Mouse (Mus musculus): ENCODE results near the gene Tmem107. TPM values are rescaled to one million over a fixed set of nuclear protein-coding genes. Genes with fewer than 3 reads are reported as not detected.

Gene Tmem107
- total and polyA plus RNA-seq, 3 experiments = 22.6 to 31.3 (median 30.1) TPM

GRCm38 (mm10) chr11:69121001-69121740 is 50.6 kb downstream of the Tmem107 start:
- no peak for DNase-seq (ENCODE audit: extremely low read depth)
- H3K36me3 ChIP-seq (replicated peaks in 1 of 2; ENCODE audit: control insufficient read depth in 1 of 2, insufficient read depth in 1 of 2, low read length in 1 of 2) = no peaks in the 10 kb centered on the region
- peaks cover 3 to 45% of the 10 kb centered on the region in 2 experiments for H3K4me1 ChIP-seq (ENCODE audit: control insufficient read depth in 1 of 2, insufficient read depth in 2 of 2)
- H3K9me3 ChIP-seq (replicated peaks; ENCODE audit: low read length) = no peaks in the 10 kb centered on the region
- peak overlapping the region; percentile 68; the same call in 1 of the 2 replicates for H3K9ac ChIP-seq (ENCODE audit: insufficient read depth, low read depth)
- H3K4me2 ChIP-seq (ENCODE audit: insufficient read depth, low read depth, poor library complexity, severe bottlenecking) = peak overlapping the region; percentile 78
- no peak for TF ChIP-seq JUN (IDR thresholded peaks at IDR 0.05; ENCODE audit: insufficient read depth, low read depth, low read length)
- TF ChIP-seq TBP (conservative IDR thresholded peaks at IDR 0.05; ENCODE audit: low read depth, low read length) = no peak
- TF ChIP-seq MAFK (IDR thresholded peaks at IDR 0.05; ENCODE audit: insufficient replicate concordance, low read length) = no peak
- TF ChIP-seq NRF1 (IDR thresholded peaks at IDR 0.05; ENCODE audit: low read depth, low read length) = 0 out of 2 replicates have a peak, but pooled peaks have one; percentile 22
- TF ChIP-seq CHD1 (IDR thresholded peaks at IDR 0.05; ENCODE audit: low read depth, low read length) = no peak
- 0 out of 2 replicates have a peak, but pooled peaks have one; percentile 35 for TF ChIP-seq MAX (IDR thresholded peaks at IDR 0.05; ENCODE audit: low read length)
- 0 out of 2 replicates have a peak, but pooled peaks have one; percentile 37 for TF ChIP-seq MYC (IDR thresholded peaks at IDR 0.05; ENCODE audit: low read depth, low read length)
- TF ChIP-seq MXI1 (IDR thresholded peaks at IDR 0.05; ENCODE audit: low read depth, low read length) = 0 out of 2 replicates have a peak, but pooled peaks have one; percentile 39
- no peak for TF ChIP-seq IRF4 (IDR thresholded peaks at IDR 0.05; ENCODE audit: low read depth, low read length)
- no peak for TF ChIP-seq RCOR1 (conservative IDR thresholded peaks at IDR 0.05; ENCODE audit: low read depth, low read length)
- no peak for TF ChIP-seq USF1 (IDR thresholded peaks at IDR 0.05; ENCODE audit: low read depth, low read length)
- TF ChIP-seq ZMIZ1 (IDR thresholded peaks at IDR 0.05; ENCODE audit: low read depth, low read length) = no peak
- no peak for TF ChIP-seq ETS1 (conservative IDR thresholded peaks at IDR 0.05; ENCODE audit: low read depth, low read length)
- peak overlapping the region; percentile 52 to 76 (median 69) for H3K4me3 ChIP-seq (replicated peaks in 1 of 3; ENCODE audit: low read depth in 2 of 3, low read length in 2 of 3, poor library complexity in 1 of 3)
- peaks cover 60% of the 10 kb centered on the region for H3K27me3 ChIP-seq (replicated peaks)
- in situ Hi-C loops (cut with MboI; ENCODE audit: low pct_ligation_motif_present, low pct_unique_long_range_greater_than_20kb, low sequenced_read_pairs) (no loop called here), dilution Hi-C loops (cut with MboI; ENCODE audit: extremely low pct_ligation_motif_present, extremely low pct_unique_long_range_greater_than_20kb, low sequenced_read_pairs) (no loop called here)
- no peaks in the 10 kb centered on the region for H3K79me2 ChIP-seq (replicated peaks; ENCODE audit: control insufficient read depth, extremely low read depth, insufficient read depth, poor library complexity, severe bottlenecking)
- no peak overlapping the region for H3K27ac ChIP-seq (ENCODE audit: insufficient read depth, low read depth)

- dilution Hi-C loops (cut with MboI; ENCODE audit: extremely low pct_ligation_motif_present, extremely low pct_unique_long_range_greater_than_20kb, low sequenced_read_pairs) = no loop called here
- Histone ChIP-seq H3K27me3 (replicated peaks) (peaks cover 61% of the 10 kb centered on the region), H3K4me1 (ENCODE audit: control insufficient read depth in 1 of 2, insufficient read depth in 2 of 2) (peaks cover 5 to 52% of the 10 kb centered on the region in 2 experiments)
Measured at GRCm38 (mm10) chr11:69121741-69122335, 51.2 kb downstream of the Tmem107 start.

More at GRCm38 (mm10) chr11:69121741-69122335, 51.2 kb downstream of the Tmem107 start:
- Histone ChIP-seq H3K9me3 (replicated peaks; ENCODE audit: low read length) (no peaks in the 10 kb centered on the region), H3K4me3 (replicated peaks in 1 of 3; ENCODE audit: low read depth in 2 of 3, low read length in 2 of 3, poor library complexity in 1 of 3) (peak overlapping the region; percentile 69 to 97 (median 76)), H3K36me3 (replicated peaks in 1 of 2; ENCODE audit: control insufficient read depth in 1 of 2, insufficient read depth in 1 of 2, low read length in 1 of 2) (no peaks in the 10 kb centered on the region), H3K79me2 (replicated peaks; ENCODE audit: control insufficient read depth, extremely low read depth, insufficient read depth, poor library complexity, severe bottlenecking) (no peaks in the 10 kb centered on the region), H3K4me2 (ENCODE audit: insufficient read depth, low read depth, poor library complexity, severe bottlenecking) (peak overlapping the region; percentile 78), H3K9ac (ENCODE audit: insufficient read depth, low read depth) (peak overlapping the region; percentile 68), H3K27ac (ENCODE audit: insufficient read depth, low read depth) (no peak overlapping the region)
- in situ Hi-C loops (cut with MboI; ENCODE audit: low pct_ligation_motif_present, low pct_unique_long_range_greater_than_20kb, low sequenced_read_pairs) = no loop called here
- TF ChIP-seq EP300 (IDR thresholded peaks at IDR 0.05; ENCODE audit: low read length) (no peak), SIN3A (IDR thresholded peaks at IDR 0.05; ENCODE audit: low read length) (peak; percentile 2; the same call in 1 of the 2 replicates), MAZ (IDR thresholded peaks at IDR 0.05; ENCODE audit: low read depth, low read length) (0 out of 2 replicates have a peak, but pooled peaks have one; percentile 55), USF2 (conservative IDR thresholded peaks at IDR 0.05; ENCODE audit: low read depth, low read length) (no peak), NELFE (IDR thresholded peaks at IDR 0.05; ENCODE audit: low read depth, low read length) (no peak), CHD2 (IDR thresholded peaks at IDR 0.05; ENCODE audit: low read length) (peak; percentile 64; the same call in 1 of the 2 replicates), JUN (IDR thresholded peaks at IDR 0.05; ENCODE audit: insufficient read depth, low read depth, low read length) (no peak), HCFC1 (IDR thresholded peaks at IDR 0.05; ENCODE audit: low read depth, low read length) (0 out of 2 replicates have a peak, but pooled peaks have one; percentile 14), RCOR1 (conservative IDR thresholded peaks at IDR 0.05; ENCODE audit: low read depth, low read length) (no peak), POLR2AphosphoS2 (IDR thresholded peaks at IDR 0.05; ENCODE audit: low read depth, low read length) (no peak), TBP (conservative IDR thresholded peaks at IDR 0.05; ENCODE audit: low read depth, low read length) (no peak), MEF2A (IDR thresholded peaks at IDR 0.05; ENCODE audit: borderline replicate concordance, low read depth, low read length) (peak; percentile 10; the same call in 1 of the 2 replicates), GABPA (IDR thresholded peaks at IDR 0.05; ENCODE audit: insufficient replicate concordance, low read depth, low read length) (no peak), MAX (IDR thresholded peaks at IDR 0.05; ENCODE audit: low read length) (no peak)
- peak; percentile 27 for DNase-seq (ENCODE audit: extremely low read depth)
